Mouse (Mus musculus) cerebral cortex, adult 2 months (tissue): ENCODE results near the gene Ebf1.

Experiments
- WGBS: fragments of 180-500 bp; shearing (Covaris S2); methylation state at CpG from one replicate; pipeline ENCODE4 v1.1.7; 2018; 5-methylcytosine and 5-hydroxymethylcytosine counted together

Gene Ebf1

GRCm38 (mm10) chr11:44954362-44954761 is 337.2 kb downstream of the Ebf1 start:
- 89% methylated on average over 7 of the region's 7 CpGs for WGBS

GRCm38 (mm10) chr11:44962746-44963440 is 345.8 kb downstream of the Ebf1 start:
- 90% methylated on average over 14 of the region's 14 CpGs for WGBS

DNA sequence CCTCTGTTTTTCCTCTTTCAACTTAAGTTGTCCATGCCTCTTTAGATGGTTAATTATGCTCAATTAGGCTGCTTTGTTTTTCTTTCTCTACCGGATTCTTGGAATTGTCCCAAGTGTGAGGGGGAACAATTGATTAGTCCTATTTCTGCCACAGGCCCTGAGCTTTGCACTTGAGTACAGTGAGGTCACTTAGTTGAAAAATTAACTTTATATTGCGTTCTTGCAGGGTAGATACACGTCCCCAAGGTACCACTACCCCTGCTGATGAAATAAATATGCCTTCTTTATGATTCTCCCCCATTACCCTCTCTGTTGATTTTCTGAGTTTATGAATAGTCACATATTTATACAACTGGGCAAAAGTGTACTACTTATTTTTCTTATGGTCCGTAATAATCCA is 351.9 kb downstream of the Ebf1 start:
- 51% methylated on average over 4 of the region's 4 CpGs for WGBS

- WGBS: 87% methylated on average over 7 of the region's 7 CpGs
Observed at GRCm38 (mm10) chr11:44974271-44974670, 357.2 kb downstream of the Ebf1 start.

DNA sequence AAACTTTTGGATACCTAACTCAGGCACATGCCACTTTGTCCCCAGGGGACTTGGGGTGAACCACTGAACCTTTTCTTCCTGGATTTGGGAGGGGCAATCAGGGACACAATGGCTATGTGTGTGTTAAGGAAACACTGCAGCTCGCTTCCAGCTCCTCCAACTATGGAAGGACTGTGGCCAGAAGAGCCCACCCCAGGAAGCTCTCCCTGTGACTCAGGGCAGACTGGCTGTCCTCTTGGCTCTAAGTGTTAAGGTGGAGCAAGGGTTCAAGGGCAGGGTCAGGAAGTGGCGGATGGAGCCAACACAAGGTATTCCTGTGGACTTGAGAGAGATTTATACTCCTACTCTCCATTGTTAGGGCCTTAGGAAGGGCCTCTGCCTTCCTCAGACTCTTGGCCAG is 358.0 kb downstream of the Ebf1 start:
- WGBS: 64% methylated on average over 2 of the region's 2 CpGs

- 76% methylated on average over 5 of the region's 5 CpGs for WGBS
Observed at GRCm38 (mm10) chr11:44976254-44976802, 359.2 kb downstream of the Ebf1 start.

GRCm38 (mm10) chr11:44977921-44978397 is 360.8 kb downstream of the Ebf1 start:
- 56% methylated on average over 4 of the region's 4 CpGs for WGBS

DNA sequence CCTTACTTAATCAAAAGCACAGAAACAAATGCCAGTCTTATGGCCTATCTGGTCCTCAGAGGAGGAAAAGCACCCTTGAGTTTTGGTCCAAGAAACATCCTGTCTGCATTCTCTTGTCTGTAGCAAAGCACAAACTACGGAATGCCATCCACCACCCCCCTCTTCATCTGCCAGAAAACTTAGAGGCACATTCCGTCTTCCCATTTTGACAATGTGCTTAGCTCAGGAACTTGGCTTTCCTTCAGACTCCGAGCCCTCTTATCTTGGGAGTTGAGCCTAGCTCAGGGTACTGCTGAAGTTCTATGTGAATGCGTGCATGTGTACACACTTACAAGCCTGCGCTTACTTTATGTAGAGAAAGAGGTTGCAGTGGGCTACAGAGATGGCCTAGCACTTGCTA is 362.3 kb downstream of the Ebf1 start:
- 73% methylated on average over 5 of the region's 5 CpGs for WGBS

GRCm38 (mm10) chr11:44982225-44982624 is 365.1 kb downstream of the Ebf1 start:
- WGBS: 79% methylated on average over 9 of the region's 9 CpGs

GRCm38 (mm10) chr11:44983961-44984360 is 366.8 kb downstream of the Ebf1 start:
- WGBS: 82% methylated on average over 6 of the region's 6 CpGs

GRCm38 (mm10) chr11:44984381-44984780 is 367.3 kb downstream of the Ebf1 start:
- 48% methylated on average over 7 of the region's 7 CpGs for WGBS

DNA sequence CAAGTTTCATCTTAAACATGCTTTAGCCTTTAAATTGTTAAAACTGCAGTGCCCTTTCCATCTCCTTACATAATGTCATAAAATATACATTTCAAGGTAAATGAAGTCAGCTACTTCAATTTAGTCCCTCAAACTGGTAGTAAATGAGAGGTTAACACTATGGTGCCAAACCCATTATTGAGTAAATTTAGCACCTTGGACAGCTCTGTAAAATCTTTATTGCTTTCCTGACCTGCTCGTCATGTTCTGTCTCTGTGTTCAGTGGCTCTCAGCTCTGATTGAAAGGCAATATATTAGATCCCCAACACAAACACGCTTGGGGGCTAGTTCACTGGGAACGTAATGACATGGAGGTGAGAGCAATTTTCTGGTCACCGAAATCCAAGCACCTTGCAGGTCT is 370.7 kb downstream of the Ebf1 start:
- 86% methylated on average over 4 of the region's 4 CpGs for WGBS

DNA sequence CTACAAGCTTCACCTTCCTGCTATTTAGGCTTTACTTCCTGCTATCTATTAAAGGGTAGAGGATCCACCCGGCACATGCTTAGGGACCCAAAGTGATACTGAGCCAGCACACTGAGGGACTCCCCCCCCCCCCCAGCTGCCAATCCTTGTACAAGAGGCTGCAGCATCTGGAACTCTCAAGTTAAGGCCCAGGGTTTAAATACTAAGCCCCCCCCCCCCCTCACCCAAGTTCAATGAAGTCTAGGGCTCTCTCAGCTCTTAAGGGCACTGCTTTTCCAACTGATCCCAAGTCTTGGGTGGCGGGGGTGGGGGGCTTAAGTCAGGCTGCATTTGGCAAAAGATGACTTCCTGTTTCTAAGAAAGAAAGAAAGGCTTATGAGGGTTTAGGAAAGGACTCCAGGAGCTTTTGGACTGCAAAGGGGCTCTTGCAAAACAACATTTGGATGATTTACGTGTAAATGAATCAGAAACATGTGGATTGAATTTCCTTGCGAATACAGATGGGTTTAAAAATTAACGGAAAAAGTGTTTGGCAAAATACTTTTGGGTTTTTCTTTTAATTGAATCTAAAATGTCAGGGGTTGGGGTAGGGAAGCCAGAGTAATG is 385.7 kb downstream of the Ebf1 start:
- 85% methylated on average over 5 of the region's 5 CpGs for WGBS

DNA sequence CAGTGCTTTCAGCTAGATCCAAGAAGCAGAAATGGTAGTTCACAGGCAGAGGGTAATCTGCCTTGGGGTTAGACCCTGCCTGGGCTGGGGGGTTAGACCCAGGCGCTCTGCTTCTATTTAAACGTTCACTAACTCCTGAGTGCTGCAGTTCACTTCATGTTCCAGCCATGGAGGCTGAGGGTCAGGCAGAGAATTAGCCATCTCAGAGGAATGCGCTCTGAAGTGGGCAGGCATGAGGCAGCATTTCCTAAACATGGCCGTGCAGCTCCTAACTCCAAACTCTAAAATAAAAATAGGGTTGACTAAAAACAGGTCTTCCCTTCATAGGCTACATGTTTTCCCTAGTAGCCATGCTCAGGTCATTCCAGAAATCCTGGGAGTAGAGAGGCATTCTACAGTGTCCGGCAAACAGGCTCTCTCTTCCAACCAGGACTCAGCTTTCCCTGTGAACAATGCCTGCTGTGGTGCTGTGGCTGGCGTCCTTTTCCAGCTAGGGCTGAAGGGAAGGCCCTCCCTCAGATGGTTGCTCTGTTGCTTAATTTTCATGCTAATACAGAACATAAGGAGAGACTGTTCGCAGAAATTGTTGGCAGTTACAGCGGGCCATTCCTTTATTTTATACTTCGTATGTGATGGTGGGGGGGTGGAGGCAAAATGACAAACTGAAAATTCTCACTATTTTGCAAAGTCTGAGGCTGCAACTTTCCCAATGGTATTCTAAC is 386.8 kb downstream of the Ebf1 start:
- WGBS: 70% methylated on average over 9 of the region's 9 CpGs

DNA sequence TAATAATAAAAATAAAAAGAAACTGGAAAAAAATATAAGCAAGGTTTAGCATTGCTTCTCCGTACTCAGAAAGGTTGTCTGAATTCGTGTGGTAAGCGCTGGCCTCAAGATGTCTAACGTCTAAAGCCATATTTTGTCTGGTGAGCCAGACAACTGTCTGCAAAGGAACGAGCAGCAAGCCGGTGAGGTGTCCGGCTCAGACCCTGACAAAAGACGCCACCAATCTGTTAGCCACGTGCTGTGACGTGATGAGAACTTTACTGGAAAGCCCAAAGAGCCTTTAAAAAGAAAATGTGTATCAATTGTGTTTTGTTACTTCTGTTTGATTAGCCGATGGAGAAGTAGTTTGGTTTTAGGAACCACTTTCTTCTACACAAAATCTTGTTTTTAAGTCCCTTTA is 390.2 kb downstream of the Ebf1 start:
- 57% methylated on average over 11 of the region's 11 CpGs for WGBS

DNA sequence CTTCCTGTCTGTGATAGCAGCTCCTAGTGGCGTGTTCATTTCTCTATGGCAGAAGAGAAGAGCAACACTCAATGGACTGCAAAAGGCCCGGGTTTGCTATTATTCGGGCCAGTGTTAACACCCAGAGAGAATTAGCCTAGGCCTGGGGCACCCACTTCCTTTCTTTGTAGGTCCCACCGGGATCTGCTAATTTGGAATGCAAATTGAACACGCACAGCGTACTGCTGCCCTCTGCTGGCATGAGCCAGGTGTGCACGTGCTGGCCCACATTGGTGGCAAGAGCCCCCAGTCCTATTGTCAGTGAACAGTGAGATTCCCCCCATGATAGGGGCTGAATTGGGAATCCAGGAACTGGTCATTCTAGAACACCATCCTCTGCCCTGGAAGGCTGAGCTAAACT is 391.0 kb downstream of the Ebf1 start:
- 1% methylated on average over 7 of the region's 7 CpGs for WGBS

DNA sequence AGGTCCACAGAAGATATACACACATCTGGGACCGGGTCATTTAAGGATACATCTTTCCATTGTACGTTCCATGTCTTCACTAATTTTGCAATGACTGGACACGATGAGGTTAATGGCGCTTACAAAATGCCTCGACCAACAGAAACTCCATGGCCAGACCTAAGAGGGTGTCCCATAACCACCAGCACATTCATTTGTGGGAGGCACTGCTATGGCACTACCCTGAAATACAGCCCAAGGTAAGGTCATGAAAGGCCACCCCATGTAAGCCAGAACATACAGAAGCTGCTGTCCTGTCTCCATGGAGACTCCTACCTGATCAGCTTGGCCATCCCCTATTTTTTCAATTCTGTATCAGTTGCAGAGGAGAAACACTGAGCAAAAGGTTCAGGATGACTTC is 391.6 kb downstream of the Ebf1 start:
- WGBS: 89% methylated on average over 5 of the region's 5 CpGs

DNA sequence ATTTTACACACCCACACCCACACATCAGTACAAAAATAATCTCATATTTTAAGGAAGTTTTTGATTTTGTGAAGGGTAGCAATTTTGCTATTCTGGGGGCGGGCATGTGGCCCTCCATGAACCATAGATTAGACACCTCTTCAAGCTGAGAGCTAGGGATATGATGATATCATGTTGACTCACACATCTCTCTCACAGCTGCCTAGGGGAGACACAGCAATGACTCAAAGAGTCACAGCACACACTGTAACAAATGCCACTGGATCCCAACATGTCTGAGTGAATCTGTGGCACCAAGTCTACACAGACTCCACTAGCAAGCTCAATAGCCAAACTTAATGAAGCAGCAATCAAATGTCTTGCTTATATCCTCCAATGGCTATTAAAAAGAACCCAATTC is 395.0 kb downstream of the Ebf1 start:
- WGBS: 90% methylated on average over 1 of the region's 1 CpGs

- 85% methylated on average over 3 of the region's 3 CpGs for WGBS
Observed at GRCm38 (mm10) chr11:45017493-45017892, 400.4 kb downstream of the Ebf1 start.

DNA sequence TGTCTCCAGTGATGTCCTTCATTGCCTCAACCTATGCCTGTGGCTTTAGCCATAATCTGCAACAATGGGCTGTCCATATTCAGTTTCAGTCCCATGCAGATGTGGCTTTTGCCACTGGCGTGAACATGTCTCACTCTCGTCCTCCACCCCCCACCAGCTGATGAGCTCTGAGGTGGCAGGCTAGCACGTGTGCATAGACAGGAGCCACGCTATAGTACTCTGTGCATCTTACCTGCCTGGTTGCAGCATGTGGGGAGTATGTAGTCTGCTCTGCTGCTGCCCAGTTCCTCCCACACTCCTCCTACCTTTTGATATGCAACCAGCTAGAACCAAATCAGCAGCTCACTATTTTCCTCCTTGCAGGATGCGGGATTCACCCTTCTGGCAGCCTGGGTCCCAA is 408.9 kb downstream of the Ebf1 start:
- 95% methylated on average over 5 of the region's 5 CpGs for WGBS

GRCm38 (mm10) chr11:45026674-45027073 is 409.6 kb downstream of the Ebf1 start:
- 51% methylated on average over 11 of the region's 11 CpGs for WGBS

GRCm38 (mm10) chr11:45027076-45027475 is 410.0 kb downstream of the Ebf1 start:
- WGBS: 45% methylated on average over 7 of the region's 7 CpGs
